Mouse (Mus musculus) forebrain, embryonic 10.5 days (tissue): Measurements from ENCODE around the gene Apaf1. TPM values are rescaled to one million over a fixed set of nuclear protein-coding genes. Genes with fewer than 3 reads are reported as not detected.

Source experiments
- DNase-seq: peaks from one replicate; pipeline ENCODE4 v3.0.0-alpha.2; 2017; ENCODE audit warnings: low spot score; ENCODE audit errors: extremely low spot score
- H3K27ac ChIP-seq: fragments of 300-500 bp; sonication (generic); 2 replicates; pipeline ENCODE4 v1.5.1; 2016; ENCODE audit warnings: mild to moderate bottlenecking
- H3K27me3 ChIP-seq: fragments of 300-500 bp; sonication (generic); 2 replicates; pipeline ENCODE4 v1.6.1; 2016; ENCODE audit warnings: mild to moderate bottlenecking; ENCODE audit not compliant: poor library complexity, severe bottlenecking
- H3K36me3 ChIP-seq: fragments of 300-500 bp; sonication (generic); replicated peaks from 2 replicates; pipeline ENCODE4 v1.6.1; 2016; ENCODE audit warnings: mild to moderate bottlenecking, moderate library complexity
- H3K4me1 ChIP-seq: fragments of 300-500 bp; sonication (generic); 2 replicates; pipeline ENCODE4 v1.6.1; 2016
- H3K4me3 ChIP-seq: fragments of 300-500 bp; sonication (generic); 2 replicates; pipeline ENCODE4 v1.5.1; 2016; ENCODE audit warnings: mild to moderate bottlenecking, moderate library complexity
- H3K9me3 ChIP-seq: fragments of 300-500 bp; sonication (generic); 2 replicates; pipeline ENCODE4 v1.6.1; 2016; ENCODE audit warnings: mild to moderate bottlenecking, moderate library complexity
- WGBS: fragments of 180-500 bp; shearing (Covaris S2); methylation state at CpG from one replicate; pipeline ENCODE4 v1.1.7; 2016; 5-methylcytosine and 5-hydroxymethylcytosine counted together
- polyA plus RNA-seq: library from polyadenylated mRNA; unstranded; fragments of >200 nt; fragmentation: Nextera tagmentation; extraction: Ambion mirVana; gene quantifications from 2 replicates; pipeline ENCODE4 v1.2.1, GENCODE M21; 2016

The Apaf1 gene
- polyA plus RNA-seq, 1 experiment from 2014 or later = 20.0 TPM

DNA sequence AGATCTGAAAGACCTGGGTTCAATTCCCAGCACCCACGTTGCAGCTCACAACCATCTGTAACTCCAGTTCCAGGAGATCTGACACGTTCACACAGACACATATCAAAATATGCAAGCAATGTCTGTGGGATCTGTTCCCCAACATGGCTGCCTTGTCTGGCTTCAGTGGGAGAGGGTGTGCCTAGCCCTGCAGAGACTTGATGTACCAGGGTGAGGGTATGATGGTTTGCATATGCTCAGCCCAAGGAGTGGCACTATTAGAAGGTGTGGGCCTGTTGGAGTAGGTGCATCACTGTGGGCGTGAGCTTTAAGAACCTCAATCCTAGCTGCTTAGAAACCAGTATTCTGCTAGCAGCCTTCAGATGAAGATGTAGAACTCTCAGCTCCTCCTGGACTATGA, 23.4 kb upstream of the Apaf1 start:
- H3K4me3 ChIP-seq = no peak overlapping the region
- no peak for DNase-seq
- H3K27me3 ChIP-seq = no peaks in the 10 kb centered on the region
- H3K36me3 ChIP-seq = peaks cover 19% of the 10 kb centered on the region
- H3K4me1 ChIP-seq = no peaks in the 10 kb centered on the region
- 76% methylated on average over 3 of the region's 3 CpGs for WGBS
- H3K9me3 ChIP-seq = no peaks in the 10 kb centered on the region; the same call in 1 of the 2 replicates
- no peak overlapping the region for H3K27ac ChIP-seq

DNA sequence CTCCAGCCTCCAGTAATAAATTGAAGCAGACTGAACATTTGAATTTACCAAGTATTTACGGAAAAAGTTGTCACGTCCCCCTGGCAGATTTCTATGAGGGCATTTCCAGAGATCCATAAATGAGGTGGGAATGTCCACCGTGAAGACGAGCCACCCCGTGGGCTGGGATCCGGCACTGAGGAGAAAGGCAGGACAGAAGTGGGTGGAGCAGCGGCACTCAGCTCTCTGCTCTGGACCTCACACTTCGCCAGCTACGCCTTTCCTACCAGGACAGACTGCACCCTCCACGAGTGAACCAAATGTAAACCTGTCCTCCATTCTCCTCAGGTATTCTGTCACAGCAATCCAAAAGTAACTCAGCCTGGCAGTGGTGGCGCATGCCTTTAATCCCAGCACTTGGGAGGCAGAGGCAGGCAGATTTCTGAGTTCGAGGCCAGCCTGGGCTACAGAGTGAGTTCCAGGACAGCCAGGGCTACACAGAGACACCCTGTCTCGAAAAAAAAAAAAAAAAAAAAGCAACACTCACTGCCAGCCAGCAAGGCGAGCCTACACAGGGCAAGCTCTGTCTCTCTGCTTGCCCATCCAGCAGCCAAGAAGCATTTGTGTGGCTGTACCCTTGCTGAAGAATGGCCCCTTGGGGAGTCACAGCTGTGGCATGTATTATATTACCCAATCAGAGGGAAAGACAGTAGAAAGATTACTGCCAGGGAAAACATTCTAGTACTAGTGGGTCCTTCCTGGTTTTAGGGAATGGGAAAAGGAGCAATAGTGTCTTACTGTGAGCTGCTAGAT, 20.4 kb upstream of the Apaf1 start:
- H3K9me3 ChIP-seq = no peaks in the 10 kb centered on the region

DNA sequence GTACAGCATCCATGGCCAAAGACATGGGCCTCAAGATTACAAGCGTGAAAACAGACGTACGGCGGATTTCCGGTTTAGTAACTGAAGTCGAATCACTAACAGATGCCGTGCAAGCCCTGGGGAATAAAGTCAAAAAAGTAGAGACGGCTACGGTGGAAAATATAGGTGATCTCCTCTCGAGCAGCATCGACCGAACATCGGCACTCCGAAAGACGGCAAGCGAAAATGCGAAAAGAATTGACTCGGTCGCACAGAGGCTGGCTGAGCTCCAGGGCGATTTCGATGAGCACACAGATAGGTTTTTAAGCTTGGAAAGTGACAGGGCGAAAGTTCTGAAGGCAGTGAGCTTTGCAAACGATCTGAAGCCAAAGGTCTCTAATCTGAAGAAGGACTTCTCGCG, 19.4 kb upstream of the Apaf1 start:
- Histone ChIP-seq H3K4me3 (no peak overlapping the region), H3K27ac (no peak overlapping the region), H3K9me3 (no peaks in the 10 kb centered on the region), H3K36me3 (peaks cover 18% of the 10 kb centered on the region), H3K4me1 (no peaks in the 10 kb centered on the region), H3K27me3 (no peaks in the 10 kb centered on the region)
- WGBS = 94% methylated on average over 25 of the region's 25 CpGs
- no peak for DNase-seq

More for the DNA sequence above, 20.4 kb upstream of the Apaf1 start:
- no peaks in the 10 kb centered on the region for H3K4me1 ChIP-seq
- no peaks in the 10 kb centered on the region for H3K27me3 ChIP-seq
- 92% methylated on average over 14 of the region's 14 CpGs for WGBS
- no peak overlapping the region for H3K4me3 ChIP-seq
- DNase-seq = no peak
- no peak overlapping the region for H3K27ac ChIP-seq
- peaks cover 17% of the 10 kb centered on the region for H3K36me3 ChIP-seq

DNA sequence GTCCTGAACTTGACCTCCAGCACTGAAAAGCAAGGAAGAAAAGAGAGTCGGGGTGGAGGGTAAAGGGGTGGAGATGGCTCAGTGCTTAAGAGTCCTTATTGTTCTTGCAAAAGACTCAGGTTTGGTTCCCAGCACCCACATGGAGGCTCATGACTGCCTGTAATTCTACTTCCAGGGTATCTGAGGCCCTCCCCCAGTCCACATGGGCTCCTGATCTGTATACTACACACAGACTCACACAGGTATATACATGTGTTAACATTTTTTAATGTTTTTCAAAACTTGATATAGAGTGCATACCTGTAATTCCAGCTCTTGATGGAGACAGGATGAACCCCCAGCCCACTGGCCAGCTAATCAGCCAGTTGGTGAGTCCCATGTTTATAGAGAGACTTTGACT, 17.5 kb upstream of the Apaf1 start:
- WGBS = 94% methylated on average over 1 of the region's 1 CpGs
- H3K9me3 ChIP-seq = no peaks in the 10 kb centered on the region
- no peak for DNase-seq
- H3K4me1 ChIP-seq = no peaks in the 10 kb centered on the region
- peaks cover 23% of the 10 kb centered on the region for H3K36me3 ChIP-seq
- no peak overlapping the region for H3K4me3 ChIP-seq
- H3K27ac ChIP-seq = no peak overlapping the region
- no peaks in the 10 kb centered on the region for H3K27me3 ChIP-seq

DNA sequence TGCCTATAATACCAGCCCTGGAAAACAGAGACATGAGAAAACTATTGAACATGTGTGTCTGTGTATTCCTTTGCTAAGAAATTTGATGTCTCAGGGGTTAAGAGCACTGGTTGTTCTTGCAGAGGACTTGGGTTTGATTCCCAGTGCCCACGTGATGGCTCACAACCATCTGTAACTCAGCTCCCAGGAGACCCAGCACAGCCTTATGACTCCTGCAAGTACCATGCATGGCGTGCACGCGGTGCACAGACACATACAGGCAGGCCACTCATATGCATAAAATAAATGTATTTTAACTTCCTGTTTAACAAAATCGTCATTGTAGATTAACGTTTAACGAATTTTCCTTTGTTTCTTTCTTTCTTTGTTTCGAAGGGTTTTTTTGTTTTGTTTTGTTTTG, 15.5 kb upstream of the Apaf1 start:
- WGBS = 93% methylated on average over 8 of the region's 8 CpGs
- Histone ChIP-seq H3K36me3 (peaks cover 36% of the 10 kb centered on the region), H3K27me3 (no peaks in the 10 kb centered on the region), H3K27ac (no peak overlapping the region), H3K4me3 (no peak overlapping the region), H3K4me1 (no peaks in the 10 kb centered on the region), H3K9me3 (no peaks in the 10 kb centered on the region)
- DNase-seq = no peak

DNA sequence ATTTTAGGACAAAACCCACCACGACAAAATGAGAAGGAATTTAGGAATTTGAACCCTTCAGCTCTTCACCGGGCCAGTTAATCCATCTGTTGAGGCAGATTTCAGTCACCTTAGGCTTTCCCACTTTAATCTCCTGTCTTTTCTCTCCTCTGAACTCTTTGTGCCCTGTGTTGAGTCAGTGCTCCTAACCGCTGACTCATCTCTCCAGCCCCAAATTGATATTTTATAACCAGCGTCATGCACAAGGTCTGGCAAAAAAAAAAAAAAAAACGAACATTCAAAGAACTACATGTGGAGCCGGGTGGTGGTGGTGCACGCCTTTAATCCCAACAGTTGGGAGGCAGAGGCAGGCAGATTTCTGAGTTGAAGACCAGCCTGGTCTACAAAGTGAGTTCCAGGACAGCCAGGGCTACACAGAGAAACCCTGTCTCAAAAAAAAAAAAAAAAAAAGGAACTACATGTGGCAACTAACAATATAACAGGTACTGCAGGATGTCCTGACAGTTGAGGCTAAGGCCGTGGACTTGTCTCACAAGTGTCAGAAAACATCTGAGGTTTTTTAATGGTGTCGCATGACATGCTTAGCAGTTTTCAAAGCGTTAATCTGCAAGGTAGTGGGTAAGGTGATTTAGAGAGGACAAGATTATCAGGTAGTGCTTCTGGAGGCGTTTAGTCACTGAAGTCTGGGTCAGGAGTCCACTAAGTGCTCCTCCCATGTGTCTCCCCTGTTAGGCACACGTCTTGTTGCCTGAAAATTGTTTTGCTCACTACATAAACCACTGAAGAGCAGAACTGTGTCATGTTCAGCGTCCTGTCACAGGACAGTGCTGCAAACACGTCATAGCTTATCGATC, 11.9 kb upstream of the Apaf1 start:
- no peaks in the 10 kb centered on the region for H3K4me1 ChIP-seq
- H3K4me3 ChIP-seq = no peak overlapping the region
- H3K9me3 ChIP-seq = no peaks in the 10 kb centered on the region
- H3K27ac ChIP-seq = no peak overlapping the region
- WGBS = 89% methylated on average over 15 of the region's 15 CpGs
- no peak for DNase-seq
- no peaks in the 10 kb centered on the region for H3K27me3 ChIP-seq
- H3K36me3 ChIP-seq = peaks cover 20% of the 10 kb centered on the region

DNA sequence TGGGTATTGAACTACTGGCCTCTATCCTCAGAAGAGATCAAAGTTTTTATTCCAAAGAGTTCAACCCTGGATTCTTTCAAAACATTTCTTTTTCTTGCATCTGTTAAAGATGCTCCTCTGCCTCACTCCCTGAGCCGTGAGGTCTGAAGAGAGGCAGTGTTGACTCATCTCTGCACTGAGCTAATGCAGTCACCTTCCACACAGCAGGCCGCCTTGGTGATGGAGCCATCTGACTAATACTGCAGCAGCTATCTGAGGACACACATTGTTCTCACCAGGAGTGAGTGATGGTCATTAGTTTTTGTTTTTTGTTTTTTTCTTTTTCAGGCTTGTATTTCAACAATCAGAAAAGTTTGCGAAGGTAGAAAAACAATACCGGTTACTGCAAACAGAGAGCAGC, 10.2 kb upstream of the Apaf1 start:
- WGBS = 93% methylated on average over 4 of the region's 4 CpGs
- Histone ChIP-seq H3K4me1 (no peaks in the 10 kb centered on the region), H3K9me3 (no peaks in the 10 kb centered on the region), H3K27me3 (no peaks in the 10 kb centered on the region), H3K36me3 (peaks cover 18% of the 10 kb centered on the region), H3K27ac (no peak overlapping the region), H3K4me3 (no peak overlapping the region)
- no peak for DNase-seq

DNA sequence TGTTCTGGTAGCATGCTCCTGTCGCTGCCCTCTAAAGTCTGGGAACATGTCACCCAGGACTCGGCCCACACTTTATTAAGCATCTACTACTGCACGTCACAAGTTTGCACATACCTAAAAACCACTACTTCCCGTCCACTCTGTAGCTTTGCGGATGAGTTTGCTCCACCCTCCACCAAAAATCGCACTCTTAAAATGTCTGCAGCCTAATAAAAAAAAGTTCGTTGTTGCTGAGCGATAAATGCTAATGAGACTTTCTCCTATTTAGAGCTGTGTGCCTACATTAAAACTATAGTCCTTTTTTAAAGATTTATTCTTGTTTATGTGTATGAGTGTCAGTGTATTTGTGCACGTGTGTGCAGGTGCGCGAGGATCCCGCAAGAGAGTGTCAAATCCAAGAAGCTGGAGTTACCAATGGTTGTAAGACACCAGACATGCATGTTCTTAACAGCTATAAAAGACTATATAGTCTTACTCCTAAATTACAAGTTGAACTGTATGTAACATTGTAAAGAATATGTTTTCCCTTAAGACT, 890 bp upstream of the Apaf1 start:
- WGBS = 58% methylated on average over 12 of the region's 12 CpGs
- peak overlapping the region; percentile 93 for H3K27ac ChIP-seq

DNA sequence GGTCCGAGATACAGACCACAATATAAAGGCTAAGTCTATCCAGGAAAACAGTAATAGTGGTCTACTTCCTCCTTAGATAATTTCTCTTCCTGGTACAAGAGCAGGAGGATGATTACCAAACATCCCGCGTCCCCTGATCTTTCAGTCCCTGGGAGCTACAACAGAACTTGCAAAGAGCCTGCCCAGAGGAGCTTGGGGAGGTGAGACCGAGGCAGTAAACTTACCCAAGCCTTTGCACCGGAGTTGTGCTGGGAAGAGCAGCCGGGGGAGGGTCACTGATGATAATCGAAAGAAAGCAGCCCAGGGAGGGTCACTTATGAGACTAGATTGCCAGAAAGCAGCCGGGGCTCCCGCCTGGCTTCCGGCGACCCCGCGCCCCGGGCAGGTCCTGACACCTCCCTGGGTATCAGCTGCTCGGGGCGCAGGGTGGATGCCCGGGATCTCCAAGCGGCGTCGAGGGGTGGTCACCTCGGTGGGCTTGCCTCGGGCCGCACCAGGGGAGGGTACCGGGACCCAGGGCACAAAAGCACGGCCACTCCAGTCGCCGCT, 537 bp downstream of the Apaf1 start:
- H3K27me3 ChIP-seq = no peaks in the 10 kb centered on the region
- H3K9me3 ChIP-seq = no peaks in the 10 kb centered on the region
- H3K4me1 ChIP-seq = peaks cover 20% of the 10 kb centered on the region
- peaks cover 23% of the 10 kb centered on the region for H3K36me3 ChIP-seq
- no peak for DNase-seq
- whole genome bisulfite sequencing = under 1% methylated on average over 27 of the region's 27 CpGs
- peak overlapping the region; percentile 90 for H3K4me3 ChIP-seq
- peak overlapping the region; percentile 93 for H3K27ac ChIP-seq

More for the DNA sequence above, 890 bp upstream of the Apaf1 start:
- peaks cover 9% of the 10 kb centered on the region for H3K36me3 ChIP-seq
- no peaks in the 10 kb centered on the region for H3K27me3 ChIP-seq
- peaks cover 20% of the 10 kb centered on the region for H3K4me1 ChIP-seq
- H3K9me3 ChIP-seq = no peaks in the 10 kb centered on the region
- no peak for DNase-seq
- H3K4me3 ChIP-seq = peak overlapping the region; percentile 90

DNA sequence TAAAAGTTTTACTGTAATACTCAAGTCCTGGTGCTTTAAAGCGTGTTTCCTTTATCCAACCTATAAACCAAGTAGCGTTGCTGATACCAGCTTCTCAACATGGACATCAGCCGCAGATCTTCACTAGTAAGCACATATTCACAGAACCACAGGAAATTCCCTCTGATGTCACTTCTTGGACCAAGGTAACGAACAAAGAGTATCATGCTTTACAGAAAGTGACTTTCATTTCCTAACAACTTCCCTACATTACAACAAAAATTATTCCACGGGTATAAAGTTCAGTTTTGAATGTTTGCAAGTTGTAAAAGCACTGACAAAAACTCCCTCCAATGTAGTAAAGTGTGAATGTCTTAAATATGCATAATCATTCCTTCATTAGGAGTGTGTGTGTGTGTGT, 2.0 kb downstream of the Apaf1 start:
- Histone ChIP-seq H3K4me3 (no peak overlapping the region), H3K36me3 (peaks cover 38% of the 10 kb centered on the region), H3K27ac (no peak overlapping the region), H3K27me3 (no peaks in the 10 kb centered on the region), H3K9me3 (no peaks in the 10 kb centered on the region), H3K4me1 (peaks cover 20% of the 10 kb centered on the region)
- whole genome bisulfite sequencing = 93% methylated on average over 5 of the region's 5 CpGs
- no peak for DNase-seq

DNA sequence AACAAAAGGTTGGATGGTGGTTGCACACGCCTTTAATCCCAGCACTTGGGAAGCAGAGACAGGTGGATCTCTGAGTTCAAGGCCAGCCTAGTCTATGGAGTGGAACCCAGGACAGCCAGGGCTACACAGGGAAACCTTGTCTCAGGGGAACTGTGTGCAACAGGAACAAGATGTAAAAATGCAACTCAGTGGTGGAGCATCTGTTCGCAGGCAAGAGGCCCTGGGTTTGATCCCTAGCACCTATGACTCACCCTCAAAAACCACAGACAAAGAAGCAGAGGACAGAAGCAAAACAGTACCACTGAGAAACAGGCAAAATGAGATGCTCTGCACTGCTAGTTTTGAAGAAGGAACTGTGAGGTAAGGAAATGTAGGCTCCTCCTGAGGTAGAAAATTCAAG, 5.9 kb downstream of the Apaf1 start:
- Histone ChIP-seq H3K27me3 (no peaks in the 10 kb centered on the region), H3K4me3 (no peak overlapping the region), H3K36me3 (peaks cover 65% of the 10 kb centered on the region), H3K4me1 (peaks cover 6% of the 10 kb centered on the region), H3K9me3 (no peaks in the 10 kb centered on the region), H3K27ac (no peak overlapping the region)
- no peak for DNase-seq
- 96% methylated on average over 2 of the region's 2 CpGs for whole genome bisulfite sequencing

DNA sequence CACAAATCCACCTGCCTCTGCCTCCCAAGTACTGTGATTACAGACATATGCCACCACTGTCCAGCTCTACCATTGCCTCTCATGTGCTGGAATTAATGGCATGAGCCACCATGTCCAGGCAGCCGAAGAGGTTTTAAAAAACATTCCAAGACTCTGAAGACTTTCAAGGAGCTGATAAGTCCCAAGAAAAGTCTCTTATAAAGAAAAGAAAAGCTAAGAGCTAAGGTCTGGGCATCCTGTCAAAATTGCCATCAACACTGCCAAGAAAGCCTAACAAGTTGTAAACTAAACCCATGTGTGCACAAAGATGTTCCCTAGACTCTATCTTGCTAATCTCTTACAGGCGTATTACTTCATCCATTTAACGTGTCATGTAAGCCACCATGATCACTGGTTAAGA, 9.2 kb downstream of the Apaf1 start:
- 90% methylated on average over 3 of the region's 3 CpGs for WGBS

More for the DNA sequence above, 9.2 kb downstream of the Apaf1 start:
- DNase-seq = no peak
- H3K27ac ChIP-seq = no peak overlapping the region
- H3K36me3 ChIP-seq = peaks cover 68% of the 10 kb centered on the region
- H3K27me3 ChIP-seq = no peaks in the 10 kb centered on the region
- no peaks in the 10 kb centered on the region for H3K4me1 ChIP-seq
- no peak overlapping the region for H3K4me3 ChIP-seq
- no peaks in the 10 kb centered on the region for H3K9me3 ChIP-seq
